Mouse (Mus musculus): ENCODE measurements around the gene Hist1h3a.

DNA sequence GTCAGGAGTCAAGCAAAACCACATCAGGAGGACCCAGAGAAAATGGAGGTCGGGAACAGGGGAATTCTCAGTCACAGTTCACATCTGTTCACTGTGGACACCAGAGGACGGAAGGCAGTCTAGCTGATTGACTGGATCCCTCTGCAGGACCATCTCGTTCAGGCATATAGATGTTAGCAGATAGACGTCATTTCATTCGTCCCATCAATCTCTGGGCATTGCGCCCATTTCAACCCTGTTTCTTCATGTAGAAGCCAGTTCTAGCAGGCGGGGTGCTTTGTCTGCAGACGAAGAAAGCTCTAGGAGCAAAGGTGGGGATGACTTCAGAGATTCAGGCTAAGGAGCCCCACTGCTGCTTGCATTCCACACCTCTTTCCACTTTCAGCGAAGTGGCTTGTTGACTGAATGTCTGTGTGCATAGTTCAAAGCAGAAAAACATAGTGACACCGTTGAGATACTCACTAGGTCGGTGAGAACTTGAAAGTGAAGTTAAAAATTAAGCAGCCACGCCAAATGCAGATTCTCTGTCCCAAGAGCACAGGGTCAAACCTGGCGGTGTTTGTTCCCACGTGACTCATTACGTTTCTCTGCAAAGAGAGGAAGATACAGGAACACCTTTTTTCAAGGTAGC lies 44.4 kb upstream of the Hist1h3a start, which contains the start of gene Slc17a2:
- no peak for TF ChIP-seq GATA1 (IDR thresholded peaks at IDR 0.05; ENCODE audit: borderline replicate concordance, low read length)
- TF ChIP-seq FLI1 (IDR thresholded peaks at IDR 0.05; ENCODE audit: low read length), result no peak
